Mouse (Mus musculus) embryonic facial prominence, embryonic 15.5 days (tissue): ENCODE measurements around the gene Cdca4. TPM values are rescaled to one million over a fixed set of nuclear protein-coding genes. Genes with fewer than 3 reads are reported as not detected.

ENCODE experiments used
- ATAC-seq: fragments of 200-750 bp; cut with Nextera tagmentation; 2 replicates; pipeline ENCODE4 v1.8.0; 2017; ENCODE audit warnings: low read depth, moderate TSS enrichment; ENCODE audit not compliant: insufficient number of reproducible peaks, low FRiP score, low TSS enrichment
- H3K27ac ChIP-seq: fragments of 300-500 bp; sonication (generic); replicated peaks from 2 replicates; pipeline ENCODE4 v1.5.1; 2015; ENCODE audit warnings: mild to moderate bottlenecking, inconsistent platforms
- H3K27me3 ChIP-seq: fragments of 300-500 bp; sonication (generic); 2 replicates; pipeline ENCODE4 v1.6.1; 2015; ENCODE audit warnings: inconsistent platforms
- H3K36me3 ChIP-seq: fragments of 300-500 bp; sonication (generic); 2 replicates; pipeline ENCODE4 v1.6.1; 2015; ENCODE audit warnings: mild to moderate bottlenecking, inconsistent platforms
- H3K4me1 ChIP-seq: fragments of 300-500 bp; sonication (generic); 2 replicates; pipeline ENCODE4 v1.6.1; 2015; ENCODE audit warnings: inconsistent platforms
- H3K4me2 ChIP-seq: fragments of 300-500 bp; sonication (generic); replicated peaks from 2 replicates; pipeline ENCODE4 v1.6.1; 2015; ENCODE audit warnings: mild to moderate bottlenecking, inconsistent platforms
- H3K4me3 ChIP-seq: fragments of 300-500 bp; sonication (generic); replicated peaks from 2 replicates; pipeline ENCODE4 v1.5.1; 2015; ENCODE audit warnings: mild to moderate bottlenecking, inconsistent platforms
- H3K9ac ChIP-seq: fragments of 300-500 bp; sonication (generic); 2 replicates; pipeline ENCODE4 v1.6.1; 2015; ENCODE audit warnings: inconsistent platforms
- H3K9me3 ChIP-seq: fragments of 300-500 bp; sonication (generic); replicated peaks from 2 replicates; pipeline ENCODE4 v1.6.1; 2016; ENCODE audit warnings: inconsistent platforms
- WGBS: fragments of 180-500 bp; shearing (Covaris S2); methylation state at CpG from one replicate; pipeline ENCODE4 v1.1.7; 2015; 5-methylcytosine and 5-hydroxymethylcytosine counted together
- polyA plus RNA-seq: library from polyadenylated mRNA; unstranded; fragments of >200 nt; fragmentation: Nextera tagmentation; extraction: Ambion mirVana; gene quantifications from 2 replicates; pipeline ENCODE4 v1.2.1, GENCODE M21; 2015

Cdca4 gene
- polyA plus RNA-seq, 1 experiment from 2014 or later = 110 TPM

DNA sequence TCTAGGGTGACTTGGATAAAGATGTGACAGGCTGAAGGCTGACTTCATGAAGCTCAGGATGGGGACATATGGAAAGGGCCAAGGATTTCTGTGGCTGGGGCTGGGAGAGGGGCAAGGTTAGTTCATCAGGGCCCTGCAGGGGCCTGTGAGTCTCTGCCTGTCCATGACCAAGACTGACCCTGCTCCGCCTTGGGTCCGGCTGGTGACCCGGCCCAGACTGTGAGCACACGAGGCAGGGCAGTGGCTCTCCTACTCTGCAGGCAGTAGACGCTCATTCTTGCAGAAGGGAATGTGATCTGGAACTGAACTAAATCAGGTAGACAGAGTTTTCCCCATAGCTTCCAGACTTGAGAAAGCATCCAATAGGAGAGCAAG, 21.0 kb downstream of the Cdca4 start:
- Histone ChIP-seq H3K9me3 (no peaks in the 10 kb centered on the region), H3K27ac (peak overlapping the region; percentile 28; the same call in 1 of the 2 replicates), H3K27me3 (0 out of 2 replicates have a peak, but pooled peaks cover 5% of the 10 kb centered on the region), H3K36me3 (no peaks in the 10 kb centered on the region), H3K9ac (0 out of 2 replicates have a peak overlapping the region, but pooled peaks have one; percentile 54), H3K4me2 (peak overlapping the region; percentile 98), H3K4me3 (peak overlapping the region; percentile 75), H3K4me1 (peaks cover 17% of the 10 kb centered on the region)
- 0 out of 2 replicates have a peak, but pooled peaks have one; percentile 1 for ATAC-seq
- WGBS = 57% methylated on average over 5 of the region's 5 CpGs

DNA sequence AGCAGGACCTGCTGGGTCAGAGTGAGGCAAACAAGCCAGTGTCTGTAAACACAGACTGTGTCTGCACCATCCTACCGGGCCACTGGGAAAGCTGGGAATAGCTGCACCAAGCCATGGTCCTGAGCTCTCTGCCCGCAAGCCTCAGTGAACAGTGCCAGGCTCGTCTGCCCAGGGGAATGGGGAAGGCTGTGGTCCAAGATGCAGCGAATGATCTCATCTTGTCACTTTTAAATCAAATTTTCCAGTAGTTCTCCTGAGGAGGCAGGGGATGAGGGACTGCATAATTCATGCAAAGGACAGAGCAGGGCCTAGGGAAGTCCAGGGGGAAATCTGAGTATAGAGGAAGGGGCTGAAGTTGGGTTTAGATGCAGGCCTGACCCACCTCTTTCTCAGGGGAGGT, 21.4 kb downstream of the Cdca4 start:
- Histone ChIP-seq H3K36me3 (no peaks in the 10 kb centered on the region), H3K4me2 (no peak overlapping the region), H3K4me3 (no peak overlapping the region), H3K27ac (no peak overlapping the region), H3K9me3 (no peaks in the 10 kb centered on the region), H3K4me1 (peaks cover 17% of the 10 kb centered on the region), H3K9ac (no peak overlapping the region), H3K27me3 (0 out of 2 replicates have a peak, but pooled peaks cover 5% of the 10 kb centered on the region)
- 80% methylated on average over 4 of the region's 4 CpGs for WGBS
- no peak for ATAC-seq

DNA sequence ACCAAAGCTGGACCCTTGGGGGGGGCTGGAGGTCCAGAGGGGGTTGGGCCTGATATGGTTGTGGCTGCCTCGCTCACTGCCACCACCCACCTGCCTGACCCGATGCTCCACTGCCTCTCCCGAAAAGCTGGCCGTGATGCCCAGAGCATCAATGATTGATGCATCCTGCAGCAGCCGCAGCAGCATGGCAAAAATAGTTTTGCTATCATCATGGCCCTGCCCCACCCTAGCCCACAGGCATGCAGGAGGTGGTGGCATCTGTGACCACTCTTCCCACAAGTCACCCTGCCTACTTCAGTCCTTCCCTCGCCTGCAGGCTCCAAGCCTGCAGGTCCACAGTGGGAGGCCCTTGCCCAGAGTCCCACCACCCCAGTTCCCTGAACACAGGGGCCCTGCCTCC, 23.2 kb downstream of the Cdca4 start:
- H3K4me2 ChIP-seq = no peak overlapping the region
- H3K27me3 ChIP-seq = peaks cover 12% of the 10 kb centered on the region
- 65% methylated on average over 6 of the region's 6 CpGs for WGBS
- no peak overlapping the region for H3K27ac ChIP-seq
- no peak overlapping the region for H3K4me3 ChIP-seq
- H3K4me1 ChIP-seq = peaks cover 33% of the 10 kb centered on the region
- no peaks in the 10 kb centered on the region for H3K36me3 ChIP-seq
- no peak overlapping the region for H3K9ac ChIP-seq
- ATAC-seq = no peak
- no peaks in the 10 kb centered on the region for H3K9me3 ChIP-seq

DNA sequence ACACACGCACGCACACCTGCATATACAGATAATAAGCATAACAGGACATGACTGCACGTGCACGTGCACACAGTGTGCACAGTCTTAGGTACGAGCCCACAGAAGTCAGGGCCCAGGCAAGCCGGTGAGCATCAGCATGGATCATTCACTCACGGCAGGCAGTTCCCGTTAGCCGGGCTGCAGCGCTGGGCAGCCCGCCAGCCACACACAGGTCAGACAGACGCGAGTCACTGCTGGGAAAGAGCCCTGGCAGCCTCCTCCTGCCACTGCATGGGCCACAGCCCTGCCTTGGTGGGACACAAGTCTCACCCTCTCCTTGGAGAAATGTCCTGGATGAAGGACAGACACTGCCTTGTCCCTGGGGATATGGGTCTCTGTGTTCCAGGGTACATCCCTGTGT, 25.2 kb downstream of the Cdca4 start:
- 45% methylated on average over 13 of the region's 13 CpGs for WGBS
- Histone ChIP-seq H3K27ac (no peak overlapping the region), H3K36me3 (no peaks in the 10 kb centered on the region), H3K9ac (no peak overlapping the region), H3K4me2 (no peak overlapping the region), H3K4me3 (no peak overlapping the region), H3K4me1 (peaks cover 39% of the 10 kb centered on the region), H3K9me3 (no peaks in the 10 kb centered on the region), H3K27me3 (peaks cover 18% of the 10 kb centered on the region)
- no peak for ATAC-seq

DNA sequence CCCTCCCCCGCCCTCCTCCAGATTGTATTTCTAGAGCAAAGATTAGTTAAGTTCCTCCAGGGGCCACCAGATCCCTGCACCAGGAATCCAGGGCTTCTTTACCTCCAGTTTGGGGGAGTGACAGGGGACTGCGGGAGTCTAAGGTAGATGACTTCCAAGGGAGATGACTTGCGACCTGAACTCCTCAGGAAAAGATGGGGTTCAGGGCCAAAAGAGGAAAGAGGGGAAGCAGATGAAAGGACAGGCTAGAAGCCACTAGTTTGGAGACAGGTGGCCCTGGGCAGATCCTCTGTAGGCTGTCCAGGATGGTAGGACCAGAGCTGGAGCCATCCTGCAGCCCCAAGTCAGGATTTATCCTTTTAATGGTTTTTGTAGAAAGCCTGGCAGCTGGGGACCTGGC, 26.3 kb downstream of the Cdca4 start:
- Histone ChIP-seq H3K9ac (no peak overlapping the region), H3K36me3 (no peaks in the 10 kb centered on the region), H3K4me3 (no peak overlapping the region), H3K27me3 (peaks cover 18% of the 10 kb centered on the region), H3K4me1 (peaks cover 42% of the 10 kb centered on the region), H3K27ac (no peak overlapping the region), H3K4me2 (peak overlapping the region; percentile 100), H3K9me3 (no peaks in the 10 kb centered on the region)
- 31% methylated on average over 3 of the region's 3 CpGs for WGBS
- ATAC-seq = no peak

DNA sequence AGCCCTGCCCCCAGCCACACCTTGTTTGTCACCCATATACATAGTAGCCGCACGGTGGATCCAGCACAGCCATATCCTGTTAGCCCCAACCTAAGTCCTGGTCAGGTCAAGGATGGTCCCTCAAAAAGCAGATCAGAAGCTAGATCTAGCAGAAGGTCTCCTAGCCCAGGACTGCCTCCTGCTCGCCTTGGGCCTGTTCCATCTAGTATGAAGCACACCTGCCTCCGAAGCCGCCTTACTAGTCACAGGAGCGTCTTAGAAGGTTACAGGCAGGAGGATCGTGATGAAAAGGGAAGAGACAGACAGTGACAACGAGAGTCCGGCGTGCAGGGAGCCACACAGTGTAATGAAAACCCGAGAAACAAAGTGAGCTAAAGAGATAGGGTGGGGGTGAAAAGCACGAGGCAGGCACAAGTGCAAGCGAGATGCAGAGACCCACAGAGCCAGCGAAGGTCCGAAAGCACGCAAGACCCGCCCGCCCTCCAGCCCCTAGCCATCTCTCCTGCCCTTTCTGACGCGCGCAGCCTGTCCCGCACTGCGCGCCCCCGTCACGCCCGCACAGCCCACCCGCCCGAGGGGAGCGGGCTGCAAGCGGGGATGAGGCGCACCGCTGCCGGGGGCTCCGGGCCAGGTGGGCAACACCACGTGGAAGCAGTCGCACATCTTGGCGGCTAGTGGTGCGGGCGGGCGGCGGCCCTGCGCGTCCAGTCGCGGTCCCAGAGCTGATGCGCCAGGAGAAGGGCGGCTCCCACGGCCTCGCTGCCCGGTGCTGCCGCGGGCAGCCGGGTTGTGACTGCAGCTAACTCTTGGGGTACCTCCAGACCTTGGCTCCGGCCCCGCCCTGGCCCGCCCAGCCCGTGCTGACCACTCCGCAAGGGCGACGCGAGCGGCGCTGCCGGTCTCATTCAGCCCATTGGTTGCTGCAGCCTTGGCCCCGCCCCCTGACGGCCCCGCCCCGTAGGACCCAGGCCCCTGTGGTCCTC, 27.1 kb downstream of the Cdca4 start, which contains the start of gene Ahnak2:
TSS of gene Ahnak2 (minus strand) at position 794 of the 983 bp plus-strand sequence.
- peak within 1 kb of the TSS; percentile 100 for H3K4me2 ChIP-seq
- 4% methylated on average over 68 of the region's 69 CpGs for WGBS
- H3K9me3 ChIP-seq = no peaks in the 10 kb centered on the region
- peak; percentile 39; the same call in 1 of the 2 replicates for ATAC-seq
- no peak within 1 kb of the TSS for H3K27ac ChIP-seq
- peak within 1 kb of the TSS; percentile 33; the same call in 1 of the 2 replicates for H3K9ac ChIP-seq
- H3K4me1 ChIP-seq = peaks cover 50% of the 10 kb centered on the region
- H3K36me3 ChIP-seq = no peaks in the 10 kb centered on the region
- H3K4me3 ChIP-seq = peak within 1 kb of the TSS; percentile 54
- H3K27me3 ChIP-seq = peaks cover 18% of the 10 kb centered on the region

DNA sequence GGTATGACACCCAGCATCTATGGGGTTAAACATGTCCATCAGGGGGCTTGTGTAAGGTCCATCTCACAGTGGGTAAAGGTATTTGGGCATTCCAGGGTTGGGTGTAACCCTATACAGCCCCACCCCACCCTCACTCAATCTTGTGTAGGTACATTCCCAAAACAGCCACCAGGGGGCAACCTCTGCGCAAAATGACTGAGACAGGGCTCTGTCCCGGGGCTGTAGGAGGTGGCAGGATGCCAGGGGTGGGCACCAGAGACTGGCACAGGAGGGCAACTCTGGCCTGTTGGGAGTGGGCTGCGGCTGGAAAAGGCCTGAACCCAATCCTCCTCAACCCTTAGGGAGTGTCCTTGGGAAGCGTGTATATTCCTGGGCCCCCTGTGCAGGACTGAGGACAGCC, 28.7 kb downstream of the Cdca4 start:
- no peak for ATAC-seq
- peaks cover 66% of the 10 kb centered on the region for H3K4me1 ChIP-seq
- H3K36me3 ChIP-seq = no peaks in the 10 kb centered on the region
- H3K27me3 ChIP-seq = peaks cover 18% of the 10 kb centered on the region
- H3K4me2 ChIP-seq = no peak overlapping the region
- no peaks in the 10 kb centered on the region for H3K9me3 ChIP-seq
- no peak overlapping the region for H3K27ac ChIP-seq
- no peak overlapping the region for H3K9ac ChIP-seq
- no peak overlapping the region for H3K4me3 ChIP-seq
- 8% methylated on average over 4 of the region's 4 CpGs for WGBS

DNA sequence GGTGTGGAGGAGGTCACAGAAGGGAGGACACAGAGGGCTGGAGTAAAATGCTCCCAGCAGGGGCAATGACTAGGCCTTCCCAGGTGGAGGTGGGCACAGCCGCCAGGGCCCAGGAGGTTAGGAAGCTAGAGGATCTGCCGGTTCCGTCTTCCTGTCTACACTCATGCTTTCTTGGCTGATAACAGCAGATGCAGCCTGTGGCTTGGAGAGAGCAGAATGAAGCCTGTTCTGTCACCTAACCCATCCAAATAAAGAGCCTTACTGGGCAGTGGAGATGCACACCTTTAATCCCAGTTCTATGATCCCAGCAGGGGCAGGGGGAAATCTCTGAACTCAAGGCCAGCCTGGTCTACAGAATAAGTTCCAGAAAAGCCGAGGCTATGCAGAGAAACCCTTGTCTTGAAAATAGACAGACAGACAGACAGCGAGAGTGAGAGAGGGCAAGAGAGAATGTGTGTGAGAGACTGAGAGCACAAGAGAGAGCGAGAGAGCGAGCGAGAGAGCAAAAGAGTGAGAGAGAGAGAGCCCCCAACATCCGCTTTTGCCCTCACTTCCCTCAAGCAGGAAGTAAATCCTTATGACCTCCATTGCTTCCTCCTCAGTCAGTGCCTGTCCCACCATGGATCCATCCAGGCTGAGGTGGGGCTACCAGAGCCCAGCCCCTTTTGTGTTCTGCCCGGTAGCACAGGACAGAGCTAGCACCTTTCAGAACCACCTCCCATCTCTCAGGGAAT, 29.8 kb downstream of the Cdca4 start:
- no peak for ATAC-seq
- Histone ChIP-seq H3K4me1 (peaks cover 77% of the 10 kb centered on the region), H3K9ac (no peak overlapping the region), H3K36me3 (no peaks in the 10 kb centered on the region), H3K27me3 (peaks cover 18% of the 10 kb centered on the region), H3K4me3 (no peak overlapping the region), H3K27ac (no peak overlapping the region), H3K4me2 (no peak overlapping the region), H3K9me3 (no peaks in the 10 kb centered on the region)
- 79% methylated on average over 10 of the region's 10 CpGs for WGBS

DNA sequence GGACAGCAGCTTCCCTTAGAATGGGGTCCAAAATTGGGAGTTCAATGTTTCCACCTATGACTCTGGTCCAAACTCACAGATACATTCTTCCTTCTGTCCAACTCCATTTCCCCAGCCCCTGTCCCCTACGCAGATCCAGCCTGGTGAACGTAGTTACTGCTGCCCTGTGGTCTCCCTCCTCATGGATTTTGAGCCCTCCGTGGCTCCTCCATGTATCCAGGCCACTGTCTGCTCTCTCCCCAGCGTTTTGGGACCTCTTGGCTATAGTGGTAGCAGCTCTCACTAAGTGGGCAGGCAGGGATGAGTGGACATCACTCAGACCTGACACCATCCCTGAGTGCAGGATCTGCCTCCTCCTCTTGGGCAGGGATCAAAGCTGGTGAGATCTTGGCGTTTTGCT, 30.5 kb downstream of the Cdca4 start:
- H3K4me3 ChIP-seq = no peak overlapping the region
- H3K4me1 ChIP-seq = peaks cover 84% of the 10 kb centered on the region
- H3K9ac ChIP-seq = no peak overlapping the region
- ATAC-seq = no peak
- no peak overlapping the region for H3K4me2 ChIP-seq
- no peaks in the 10 kb centered on the region for H3K36me3 ChIP-seq
- peaks cover 18% of the 10 kb centered on the region for H3K27me3 ChIP-seq
- H3K27ac ChIP-seq = 0 out of 2 replicates have a peak overlapping the region, but pooled peaks have one; percentile 77
- H3K9me3 ChIP-seq = no peaks in the 10 kb centered on the region
- 69% methylated on average over 5 of the region's 5 CpGs for WGBS

DNA sequence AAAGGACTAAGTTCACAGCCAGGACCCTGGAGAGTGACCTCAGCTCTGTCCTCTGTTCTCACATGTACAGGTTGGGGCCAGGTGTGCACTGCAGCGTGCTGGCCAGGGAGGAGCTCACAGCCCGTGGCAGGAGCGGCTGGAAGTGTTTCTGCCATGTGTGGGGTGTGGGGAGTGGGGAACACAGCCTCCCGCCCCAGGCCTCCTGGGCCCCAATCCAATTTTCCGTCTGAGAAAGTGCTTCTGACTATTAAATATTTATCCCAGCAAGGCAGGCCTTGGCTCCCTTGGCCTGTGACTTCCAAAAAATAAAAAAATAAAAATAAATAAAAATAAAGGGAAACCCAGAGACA, 30.9 kb downstream of the Cdca4 start:
- Histone ChIP-seq H3K36me3 (no peaks in the 10 kb centered on the region), H3K27me3 (peaks cover 14% of the 10 kb centered on the region), H3K4me3 (no peak overlapping the region), H3K27ac (peak overlapping the region; percentile 77), H3K9me3 (no peaks in the 10 kb centered on the region), H3K4me2 (no peak overlapping the region), H3K4me1 (peaks cover 88% of the 10 kb centered on the region), H3K9ac (no peak overlapping the region)
- no peak for ATAC-seq
- 7% methylated on average over 5 of the region's 5 CpGs for WGBS

DNA sequence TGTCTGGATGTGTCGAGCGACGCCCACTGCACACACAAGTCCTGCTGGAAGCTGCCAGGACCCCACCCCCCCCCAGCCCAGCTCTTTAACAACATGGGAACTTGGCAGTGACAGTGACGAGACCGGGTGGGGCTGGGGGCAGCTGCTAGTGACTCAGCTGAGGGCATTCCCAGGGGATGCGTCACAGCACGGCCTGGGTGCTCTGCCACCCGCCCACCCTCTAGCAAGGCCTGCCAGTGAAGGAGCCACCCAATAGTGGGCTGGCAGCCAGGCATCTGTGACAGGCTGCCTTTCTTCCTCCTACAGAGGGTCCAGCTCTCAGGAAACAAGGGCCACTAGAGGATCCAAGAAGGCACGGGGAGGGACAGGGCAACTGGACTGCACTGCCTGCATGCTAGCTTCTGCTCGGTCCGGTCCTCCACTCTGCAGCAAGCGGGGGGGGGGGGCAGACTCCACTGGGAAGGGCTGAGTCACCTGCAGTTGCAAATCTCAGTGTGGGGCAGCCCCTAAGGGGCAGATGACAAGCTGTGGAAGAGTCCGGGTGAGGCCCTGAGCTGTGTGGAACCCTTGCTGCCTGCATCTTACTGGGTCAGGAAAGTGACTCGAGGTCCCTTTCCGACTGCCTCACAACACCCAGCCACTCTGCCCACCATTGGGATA, 31.4 kb downstream of the Cdca4 start:
- ATAC-seq = peak; percentile 37; the same call in 1 of the 2 replicates
- H3K4me2 ChIP-seq = 0 out of 2 replicates have a peak overlapping the region, but pooled peaks have one; percentile 4
- H3K27ac ChIP-seq = peak overlapping the region; percentile 77
- H3K27me3 ChIP-seq = peaks cover 13% of the 10 kb centered on the region
- peaks cover 93% of the 10 kb centered on the region for H3K4me1 ChIP-seq
- WGBS = 45% methylated on average over 15 of the region's 15 CpGs
- no peaks in the 10 kb centered on the region for H3K36me3 ChIP-seq
- no peaks in the 10 kb centered on the region for H3K9me3 ChIP-seq
- H3K9ac ChIP-seq = no peak overlapping the region
- no peak overlapping the region for H3K4me3 ChIP-seq
